8 mouse cellular contexts compared by ENCODE assay signal in genomic region chr6:49263081-49263846, GRCm38 (mm10). TPM values are rescaled to one million over a fixed set of nuclear protein-coding genes. Genes with fewer than 3 reads are reported as not detected.
DNase-seq lines count a peak whose midpoint lies in the region; ATAC-seq lines count a peak whose summit lies in the region.

No protein-coding gene starts in this region.

- ATAC-seq in frontal cortex, adult (ENCODE audit: low TSS enrichment): peak; percentile 73
- ATAC-seq in intestine, embryonic 14.5 days (replicated peaks; ENCODE audit: low FRiP score, low TSS enrichment, low read depth): peak; percentile 54
- ATAC-seq in midbrain, embryonic 14.5 days (ENCODE audit: low FRiP score, low TSS enrichment): peak; percentile 83

- no peaks in the 10 kb centered on the region for H3K27me3 ChIP-seq in intestine, embryonic 14.5 days (replicated peaks; ENCODE audit: control insufficient read depth, insufficient read depth, low read length)
- H3K27me3 ChIP-seq in midbrain, embryonic 14.5 days (ENCODE audit: control insufficient read depth, insufficient read depth, low read length): no peaks in the 10 kb centered on the region

- under 1% methylated on average over 70 of the region's 71 CpGs for WGBS in intestine, embryonic 14.5 days
- under 1% methylated on average over 68 of the region's 71 CpGs for WGBS in midbrain, embryonic 14.5 days

- H3K4me2 ChIP-seq in intestine, embryonic 14.5 days (ENCODE audit: low read length): peak overlapping the region; percentile 83
- peak overlapping the region; percentile 74 for H3K4me2 ChIP-seq in midbrain, embryonic 14.5 days (ENCODE audit: low read length)

- DNase-seq in gastrocnemius, adult 18-20 months (ENCODE audit: low spot score): peak; percentile 26
- no peak for DNase-seq in gastrocnemius, postnatal 10 days
- peak; percentile 56 for DNase-seq in cerebellum, adult 9-10 months
- DNase-seq in intestine, embryonic 14.5 days (ENCODE audit: low spot score): peak; percentile 88
- DNase-seq in liver: peak; percentile 61
- DNase-seq in midbrain, embryonic 14.5 days: peak; percentile 65
- DNase-seq in spleen, adult 12 weeks (ENCODE audit: low spot score): peak; percentile 59

- peak overlapping the region; percentile 99 for H3K27ac ChIP-seq in intestine, embryonic 14.5 days (ENCODE audit: low read depth)
- peak overlapping the region; percentile 98 for H3K27ac ChIP-seq in midbrain, embryonic 14.5 days (replicated peaks; ENCODE audit: low read depth, low read length)

- 0 out of 2 replicates have a peak, but pooled peaks cover 3% of the 10 kb centered on the region for H3K36me3 ChIP-seq in intestine, embryonic 14.5 days (ENCODE audit: control insufficient read depth, insufficient read depth, low read length)
- no peaks in the 10 kb centered on the region for H3K36me3 ChIP-seq in midbrain, embryonic 14.5 days (ENCODE audit: control insufficient read depth, insufficient read depth, low read length)

- H3K9me3 ChIP-seq in intestine, embryonic 14.5 days (ENCODE audit: control insufficient read depth, low read length): no peaks in the 10 kb centered on the region
- H3K9me3 ChIP-seq in midbrain, embryonic 14.5 days (ENCODE audit: control insufficient read depth, low read length): no peaks in the 10 kb centered on the region

- peaks cover 19% of the 10 kb centered on the region for H3K4me1 ChIP-seq in intestine, embryonic 14.5 days (replicated peaks; ENCODE audit: control insufficient read depth, insufficient read depth, low read length)
- peaks cover 23% of the 10 kb centered on the region for H3K4me1 ChIP-seq in midbrain, embryonic 14.5 days (ENCODE audit: control insufficient read depth, insufficient read depth, low read length)

- peak overlapping the region; percentile 99 for H3K4me3 ChIP-seq in intestine, embryonic 14.5 days (ENCODE audit: low read depth, low read length)
- H3K4me3 ChIP-seq in midbrain, embryonic 14.5 days (replicated peaks; ENCODE audit: low read depth, low read length): peak overlapping the region; percentile 98

- H3K9ac ChIP-seq in intestine, embryonic 14.5 days (ENCODE audit: low read length): peak overlapping the region; percentile 98
- H3K9ac ChIP-seq in midbrain, embryonic 14.5 days (replicated peaks; ENCODE audit: low read length): peak overlapping the region; percentile 97

RNA-seq across cellular contexts. Expression of gene Tra2a, which starts 0.6 kb away (rescaled TPM):
- total RNA-seq in gastrocnemius, adult 18-20 months (2021): 10 to 100 TPM; 14.7 to 20.2 TPM
- 10 to 100 TPM; 20.7 to 30.8 TPM for total RNA-seq in gastrocnemius, postnatal 10 days (2021)
- polyA plus RNA-seq in intestine, embryonic 14.5 days (2014; fragmentation: Nextera tagmentation; extraction: Ambion mirVana): 45.6 and 45.9 TPM in 2 replicates
- 58.0 and 105 TPM in 2 replicates for polyA plus RNA-seq in midbrain, embryonic 14.5 days (2014; fragmentation: Nextera tagmentation; extraction: Ambion mirVana)

RNA-seq across cellular contexts. Expression of gene Igf2bp3, which starts 48.5 kb away (rescaled TPM):
- total RNA-seq in gastrocnemius, adult 18-20 months (2021): under 1 TPM; 0.09 to 0.11 TPM
- 1 to 10 TPM; 4.3 to 5.5 TPM for total RNA-seq in gastrocnemius, postnatal 10 days (2021)
- polyA plus RNA-seq in intestine, embryonic 14.5 days (2014; fragmentation: Nextera tagmentation; extraction: Ambion mirVana): 105 and 111 TPM in 2 replicates
- polyA plus RNA-seq in midbrain, embryonic 14.5 days (2014; fragmentation: Nextera tagmentation; extraction: Ambion mirVana): 24.7 and 39.2 TPM in 2 replicates

RNA-seq across cellular contexts. Expression of gene Ccdc126, which starts 55.8 kb away (rescaled TPM):
- total RNA-seq in gastrocnemius, adult 18-20 months (2021): 1 to 10 TPM; 1.8 to 2.3 TPM
- 1 to 10 TPM; 2.0 TPM for total RNA-seq in gastrocnemius, postnatal 10 days (2021)
- polyA plus RNA-seq in intestine, embryonic 14.5 days (2014; fragmentation: Nextera tagmentation; extraction: Ambion mirVana): 13.7 and 15.1 TPM in 2 replicates
- 10.1 and 11.0 TPM in 2 replicates for polyA plus RNA-seq in midbrain, embryonic 14.5 days (2014; fragmentation: Nextera tagmentation; extraction: Ambion mirVana)

Comparison
In these comparisons a context has a peak if more than half of its experiments do, and no peak if none do; other contexts are left out.
1. RNA of gene Igf2bp3, which starts 48.5 kb away (total RNA-seq): 4.3 to 5.5 TPM in gastrocnemius, postnatal 10 days; 0.09 to 0.11 TPM in gastrocnemius, adult 18-20 months; every median in the first group is over 4 times any median in the second.
2. Peak in every context shown above with its lines, with median percentiles within 50 percentile points of each other: ATAC-seq.